Mouse (Mus musculus) C2C12 (cell line): ENCODE data around the gene Myt1. TPM values are rescaled to one million over a fixed set of nuclear protein-coding genes. Genes with fewer than 3 reads are reported as not detected.

Source experiments
- H3K27me3 ChIP-seq: one replicate; pipeline ENCODE4 v1.6.1; 2011; ENCODE audit not compliant: control insufficient read depth, insufficient read depth, insufficient read length
- H3K36me3 ChIP-seq: one replicate; pipeline ENCODE4 v1.6.1; 2011; ENCODE audit not compliant: control insufficient read depth, insufficient read depth
- H3K4me3 ChIP-seq: one replicate; pipeline ENCODE4 v1.5.1; 2011; ENCODE audit warnings: mild to moderate bottlenecking, control low read depth; ENCODE audit not compliant: poor library complexity, insufficient read depth, severe bottlenecking
- H3K79me2 ChIP-seq: one replicate; pipeline ENCODE4 v1.6.1; 2011; ENCODE audit not compliant: control insufficient read depth, insufficient read depth
- H3K79me3 ChIP-seq: one replicate; pipeline ENCODE4 v1.6.1; 2011; ENCODE audit warnings: low read depth, control low read depth
- H3ac ChIP-seq: one replicate; pipeline ENCODE3; 2011; ENCODE audit warnings: low read depth; ENCODE audit not compliant: control insufficient read depth, insufficient read length
- CEBPB ChIP-seq: IDR thresholded peaks from one replicate; pipeline ENCODE4 v1.6.1; 2011; ENCODE audit warnings: low read depth, mild to moderate bottlenecking, control low read depth, moderate library complexity
- CTCF ChIP-seq: IDR thresholded peaks from one replicate; pipeline ENCODE4 v1.5.1; 2011; ENCODE audit not compliant: control insufficient read depth, insufficient read depth, insufficient read length
- FOSL1 ChIP-seq: IDR thresholded peaks from one replicate; pipeline ENCODE4 v1.8.0; 2011; ENCODE audit warnings: mild to moderate bottlenecking, low read length; ENCODE audit not compliant: poor library complexity, insufficient read depth, severe bottlenecking
- MAX ChIP-seq: IDR thresholded peaks from one replicate; pipeline ENCODE4 v1.6.1; 2011; ENCODE audit warnings: mild to moderate bottlenecking, control low read depth
- MYOD1 ChIP-seq: IDR thresholded peaks from one replicate; pipeline ENCODE4 v1.6.1; 2011; ENCODE audit warnings: low read depth; ENCODE audit not compliant: control insufficient read depth, insufficient read length
- MYOG ChIP-seq: IDR thresholded peaks from one replicate; pipeline ENCODE4 v1.6.1; 2011; ENCODE audit not compliant: control insufficient read depth, insufficient read length; ENCODE audit errors: extremely low read depth
- USF1 ChIP-seq: IDR thresholded peaks from one replicate; pipeline ENCODE4 v1.6.1; 2011; ENCODE audit warnings: low read depth, mild to moderate bottlenecking, control low read depth, moderate library complexity
- polyA plus RNA-seq: library from polyadenylated mRNA; unstranded; fragments of >200 nt; fragmentation: generic; extraction: Trizol; gene quantifications from one replicate; pipeline ENCODE4 v1.2.1, GENCODE M21; 2012; ENCODE audit warnings: missing spikeins

Myt1 gene
- polyA plus RNA-seq, 1 experiment = not detected

DNA sequence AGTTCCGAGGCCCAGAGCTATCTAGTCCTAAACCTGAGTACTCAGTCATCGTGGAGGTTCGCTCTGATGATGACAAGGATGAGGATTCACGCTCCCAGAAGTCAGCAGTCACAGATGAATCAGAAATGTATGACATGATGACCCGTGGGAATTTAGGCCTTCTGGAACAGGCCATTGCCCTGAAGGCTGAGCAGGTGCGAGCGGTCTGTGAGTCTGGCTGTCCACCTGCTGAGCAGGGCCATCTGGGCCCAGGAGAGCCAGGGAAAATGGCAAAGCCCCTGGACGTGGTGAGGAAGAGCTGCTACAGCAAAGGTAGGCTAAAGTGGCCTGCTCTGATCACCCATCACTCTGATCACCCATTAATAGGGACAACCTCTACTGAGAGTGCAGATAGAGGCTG is 34.5 kb downstream of the Myt1 start:
- H3K79me3 ChIP-seq = no peaks in the 10 kb centered on the region
- H3K36me3 ChIP-seq = no peaks in the 10 kb centered on the region
- H3ac ChIP-seq = no peak overlapping the region
- peaks cover 4% of the 10 kb centered on the region for H3K27me3 ChIP-seq
- no peaks in the 10 kb centered on the region for H3K79me2 ChIP-seq
- no peak for TF ChIP-seq MYOG
- no peak for TF ChIP-seq CEBPB
- TF ChIP-seq CTCF = no peak
- TF ChIP-seq USF1 = no peak
- TF ChIP-seq FOSL1 = no peak
- no peak for TF ChIP-seq MYOD1
- TF ChIP-seq MAX = no peak
- no peak overlapping the region for H3K4me3 ChIP-seq

DNA sequence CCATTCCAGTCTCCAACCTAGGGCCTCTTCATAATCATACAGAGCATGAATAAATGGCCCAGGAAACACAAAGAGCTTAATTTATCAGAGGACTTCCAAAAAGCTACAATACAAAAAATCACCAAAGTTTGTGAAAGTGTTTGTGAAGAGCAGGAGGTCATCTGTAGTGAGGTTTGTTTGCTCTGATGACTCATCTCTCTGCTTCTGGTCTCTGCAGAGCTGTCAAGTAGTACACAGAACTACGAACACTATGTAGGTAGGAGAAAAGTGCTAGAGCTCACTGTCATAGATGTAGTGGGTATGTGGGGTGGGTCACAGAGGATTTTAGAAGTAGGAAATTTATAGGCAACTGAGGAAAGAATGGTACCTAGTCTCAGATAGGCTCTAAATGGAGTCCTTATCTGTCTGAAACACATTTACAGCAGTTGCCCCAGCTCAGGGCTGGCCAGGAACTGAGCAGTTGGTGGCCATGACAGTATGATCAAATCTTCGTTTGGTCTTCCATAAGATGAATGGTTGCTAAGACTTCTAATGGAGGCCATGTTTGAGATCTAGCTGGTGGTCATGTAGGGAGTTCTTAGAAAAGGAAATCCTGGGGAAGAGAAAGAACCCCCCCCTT is 66.0 kb downstream of the Myt1 start:
- Histone ChIP-seq H3K4me3 (no peak overlapping the region), H3K79me3 (no peaks in the 10 kb centered on the region), H3K27me3 (no peaks in the 10 kb centered on the region), H3K36me3 (no peaks in the 10 kb centered on the region), H3K79me2 (no peaks in the 10 kb centered on the region), H3ac (no peak overlapping the region)
- no peak for TF ChIP-seq CEBPB
- TF ChIP-seq USF1 = no peak
- no peak for TF ChIP-seq CTCF
- no peak for TF ChIP-seq FOSL1
- no peak for TF ChIP-seq MAX
- TF ChIP-seq MYOD1 = no peak
- TF ChIP-seq MYOG = no peak

DNA sequence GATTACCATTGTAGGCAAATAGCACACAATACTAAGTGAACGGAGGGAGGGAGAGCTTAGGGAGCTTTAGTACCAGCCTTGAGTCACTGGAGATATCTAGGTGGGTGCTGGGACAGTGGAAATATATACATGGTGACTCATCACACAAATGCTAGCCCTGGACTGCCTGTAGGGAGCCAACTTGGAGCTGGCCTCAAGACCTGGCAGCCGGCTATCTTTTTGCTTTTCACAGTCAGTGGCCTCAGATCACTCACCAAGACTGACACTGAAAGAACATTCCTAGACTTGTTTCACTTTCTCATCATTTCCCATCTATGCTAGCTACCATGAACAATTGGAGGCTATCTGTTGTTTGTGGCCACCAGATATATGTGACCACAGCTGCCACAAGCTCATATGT is 69.6 kb downstream of the Myt1 start:
- Histone ChIP-seq H3K27me3 (no peaks in the 10 kb centered on the region), H3K36me3 (no peaks in the 10 kb centered on the region), H3ac (no peak overlapping the region), H3K79me2 (no peaks in the 10 kb centered on the region), H3K79me3 (no peaks in the 10 kb centered on the region), H3K4me3 (no peak overlapping the region)
- TF ChIP-seq USF1 = no peak
- no peak for TF ChIP-seq MYOD1
- TF ChIP-seq CEBPB = no peak
- TF ChIP-seq MAX = no peak
- peak; percentile 51 for TF ChIP-seq FOSL1
- TF ChIP-seq CTCF = no peak
- no peak for TF ChIP-seq MYOG

DNA sequence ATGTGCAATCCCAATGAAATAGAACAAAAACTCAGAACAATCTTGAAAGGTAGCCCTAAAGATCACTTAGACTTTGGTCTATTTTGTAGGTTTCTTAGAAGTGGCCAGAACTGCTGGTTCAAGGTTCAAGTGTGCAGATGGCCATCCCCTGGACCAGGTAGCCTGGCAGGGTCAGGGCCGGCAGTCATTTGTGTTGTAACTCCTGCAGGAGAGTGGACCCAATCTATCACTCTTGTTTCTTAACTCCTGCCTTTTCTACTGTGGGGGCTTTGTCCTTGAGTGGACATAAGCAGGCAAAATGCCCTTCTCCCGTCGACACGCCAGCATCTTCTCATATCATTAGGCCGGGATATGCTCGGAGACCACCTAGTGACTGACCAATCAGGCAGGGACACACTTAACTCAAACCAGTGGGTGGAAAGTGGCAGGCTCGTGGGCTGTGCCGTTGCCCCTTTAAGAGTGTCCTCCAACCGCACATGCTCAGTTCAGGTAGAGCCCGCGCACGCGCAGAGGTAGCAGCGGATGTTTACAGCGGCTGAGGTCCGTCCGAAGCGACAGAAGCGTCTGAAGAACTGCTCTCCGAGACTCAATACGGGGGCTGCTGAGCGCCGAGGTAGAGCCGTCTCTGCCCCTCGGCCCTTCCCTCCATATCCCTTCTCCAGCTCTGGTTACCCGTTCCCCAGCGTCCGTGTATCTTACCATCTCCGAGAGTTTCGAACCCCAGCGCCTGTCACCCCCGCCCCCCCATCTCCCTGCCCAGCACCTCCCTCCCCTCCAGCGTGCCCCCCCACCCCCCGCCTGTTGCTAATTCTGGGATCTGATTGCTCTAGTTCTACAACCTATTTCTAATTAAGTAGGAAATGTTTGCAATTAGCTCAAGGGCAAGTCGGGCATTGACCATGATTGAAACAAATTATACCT is 74.5 kb downstream of the Myt1 start, which contains the start of gene Pcmtd2:
Pcmtd2 (plus strand) TSS at position 483 of the 921 bp plus-strand sequence.
- TF ChIP-seq MAX (peak; percentile 71), MYOG (no peak), CEBPB (no peak), FOSL1 (no peak), USF1 (no peak), MYOD1 (no peak), CTCF (no peak)
- Histone ChIP-seq H3ac (peak within 1 kb of the TSS; percentile 91), H3K79me3 (peaks cover 4% of the 10 kb centered on the region)

DNA sequence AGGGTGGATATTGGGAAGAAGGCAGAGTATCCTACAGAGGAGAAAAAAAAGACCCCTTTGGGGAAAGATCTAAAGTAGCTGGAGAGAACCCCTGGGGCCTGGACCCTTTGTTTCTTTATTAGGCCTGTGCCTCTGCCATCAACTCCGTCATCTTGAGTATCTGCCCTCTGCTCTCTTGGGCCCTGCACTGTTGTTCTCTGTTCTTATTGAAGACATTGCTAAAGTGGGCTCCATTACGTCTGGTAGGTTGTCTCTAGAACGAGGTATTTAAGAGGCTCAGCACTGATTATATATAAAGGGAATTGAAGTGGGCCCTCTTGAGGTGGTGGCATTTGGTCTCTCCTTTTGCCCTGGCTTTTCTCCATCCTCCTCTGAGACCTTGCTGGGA is 75.2 kb downstream of the Myt1 start:
- TF ChIP-seq USF1 (no peak), CEBPB (no peak), CTCF (no peak), MAX (no peak), MYOD1 (no peak), MYOG (no peak), FOSL1 (no peak)
- peaks cover 4% of the 10 kb centered on the region for H3K79me3 ChIP-seq
- H3K4me3 ChIP-seq = peak overlapping the region; percentile 66

More for the DNA sequence above, 74.5 kb downstream of the Myt1 start, which contains the start of gene Pcmtd2:
- Histone ChIP-seq H3K4me3 (peak within 1 kb of the TSS; percentile 66), H3K79me2 (peaks cover 12% of the 10 kb centered on the region), H3K36me3 (no peaks in the 10 kb centered on the region), H3K27me3 (no peaks in the 10 kb centered on the region)

More for the DNA sequence above, 75.2 kb downstream of the Myt1 start:
- Histone ChIP-seq H3K36me3 (no peaks in the 10 kb centered on the region), H3K27me3 (no peaks in the 10 kb centered on the region), H3K79me2 (peaks cover 12% of the 10 kb centered on the region), H3ac (no peak overlapping the region)
